Mouse (Mus musculus) MEL (cell line): ENCODE measurements around the gene Kdm5a.

Experiments used
- BHLHE40 ChIP-seq: IDR thresholded peaks from 2 replicates; pipeline ENCODE4 v1.6.1; 2012; ENCODE audit warnings: low read depth, mild to moderate bottlenecking, inconsistent platforms, low read length, improper control_type of control experiment, borderline replicate concordance
- KAT2A ChIP-seq: conservative IDR thresholded peaks from 2 replicates; pipeline ENCODE4 v1.6.1; 2012; ENCODE audit warnings: low read depth, low read length, improper control_type of control experiment, inconsistent platforms
- RAD21 ChIP-seq: IDR thresholded peaks from 2 replicates; pipeline ENCODE4 v1.6.1; 2011; ENCODE audit warnings: mild to moderate bottlenecking, low read depth, low read length, improper control_type of control experiment
- TBP ChIP-seq: IDR thresholded peaks from 2 replicates; pipeline ENCODE4 v1.8.0; 2011; ENCODE audit warnings: low read depth, low read length, improper control_type of control experiment
- TCF12 ChIP-seq: IDR thresholded peaks from 2 replicates; pipeline ENCODE4 v1.6.1; 2014; ENCODE audit warnings: low read depth, mild to moderate bottlenecking, inconsistent platforms, low read length, improper control_type of control experiment, moderate library complexity
- USF2 ChIP-seq, 2 experiments: IDR thresholded peaks; 2 replicates each; pipeline ENCODE4 v1.6.1; 2011 to 2012; ENCODE audit warnings: improper control_type of control experiment in 2 of 2, low read length in 2 of 2, borderline replicate concordance in 1 of 2, inconsistent platforms in 1 of 2, low read depth in 1 of 2, mild to moderate bottlenecking in 1 of 2; ENCODE audit not compliant: insufficient read depth in 1 of 2
- ZC3H11A ChIP-seq: IDR thresholded peaks from 2 replicates; pipeline ENCODE4 v1.6.1; 2012; ENCODE audit warnings: low read depth, mild to moderate bottlenecking, inconsistent platforms, low read length, improper control_type of control experiment

- TF ChIP-seq ZC3H11A: no peak
- no peak for TF ChIP-seq KAT2A
- no peak for TF ChIP-seq BHLHE40
- no peak for TF ChIP-seq TCF12
- no peak for TF ChIP-seq RAD21
- 0 out of 2 replicates have a peak, but pooled peaks have one; percentile 17 for TF ChIP-seq TBP
- TF ChIP-seq USF2 (IDR thresholded peaks at IDR 0.05; ENCODE audit: borderline replicate concordance in 1 of 2, insufficient read depth in 1 of 2, low read depth in 1 of 2, low read length in 2 of 2): no peak
These were observed 86.3 kb downstream of the Kdm5a start for GRCm38 (mm10) chr6:120450208-120450607.
